ENCODE assay signal across 12 mouse cellular contexts in the genomic region with DNA sequence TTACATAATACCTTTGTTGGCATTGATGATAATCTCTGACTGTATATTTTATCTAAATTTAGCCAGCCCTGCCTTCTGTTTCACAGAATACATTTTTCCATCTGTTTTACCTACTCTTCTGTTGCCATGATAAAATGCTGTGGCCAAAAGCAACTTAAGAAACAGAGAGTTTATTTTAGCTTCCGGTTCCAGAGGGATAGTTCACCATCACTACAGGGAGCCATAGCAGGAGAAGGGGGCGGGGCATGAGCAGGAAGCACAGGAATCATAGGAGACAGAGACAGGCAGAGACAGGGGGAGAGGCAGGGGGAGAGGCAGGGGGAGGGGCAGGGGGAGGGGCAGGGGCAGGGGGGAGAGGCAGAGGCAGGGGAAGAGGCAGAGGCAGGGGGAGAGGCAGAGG.
"Had no signal": no experiment of that assay in that cellular context is flagged by ENCODE, and none has a peak within 500 bp of the region (broad histone marks: within the 10 kb centered on the region; RNA-seq: fewer than 3 reads in every experiment).

No protein-coding gene starts in this region.

- DNase-seq: lung, adult 18-20 months; lung, embryonic 14.5 days; lung, postnatal 10 days; lung, postnatal 4 days; midbrain, embryonic 14.5 days; retina, postnatal 1 day; right cerebral cortex, adult 18-20 months; right cerebral cortex, postnatal 25 days; spleen, adult 18-20 months; thymus, adult 2 months; thymus, postnatal 25 days; thymus, postnatal 4 days had no signal
